Mouse (Mus musculus) stomach, embryonic 16.5 days (tissue): ENCODE results near the gene Ddit4l. TPM values are rescaled to one million over a fixed set of nuclear protein-coding genes. Genes with fewer than 3 reads are reported as not detected.

Source experiments
- microRNA-seq: library from miRNA; unstranded; fragments of <30 nt; microRNA quantifications from one replicate; pipeline ENCODE4, GENCODE M21; 2016
- polyA plus RNA-seq: library from polyadenylated mRNA; unstranded; fragments of >200 nt; fragmentation: Nextera tagmentation; extraction: Ambion mirVana; gene quantifications from 2 replicates; pipeline ENCODE4 v1.2.1, GENCODE M21; 2015

The Ddit4l gene
- polyA plus RNA-seq, 1 experiment from 2014 or later: 8.1 TPM

Small RNA genes within 50 kb of the gene (microRNA-seq; reads per million reads assigned to microRNA genes)
- gene Gm22468: not detected

Other genes starting within 250 kb of the Ddit4l start
- not detected in 2 replicates for gene Gm21962, start 49.9 kb downstream of the Ddit4l start, polyA plus RNA-seq
- 1,166 and 1,340 TPM in 2 replicates for gene H2afz, start 242.9 kb downstream of the Ddit4l start, polyA plus RNA-seq
- 8.0 and 8.4 TPM in 2 replicates for gene Dnajb14, start 246.1 kb downstream of the Ddit4l start, polyA plus RNA-seq